Mouse (Mus musculus) stomach, embryonic 16.5 days (tissue): ENCODE data around the gene Snd1. TPM values are rescaled to one million over a fixed set of nuclear protein-coding genes. Genes with fewer than 3 reads are reported as not detected.

Experiments
- ATAC-seq: fragments of 200-750 bp; cut with Nextera tagmentation; 2 replicates; pipeline ENCODE4 v1.8.0; 2017; ENCODE audit warnings: moderate number of reproducible peaks, moderate TSS enrichment; ENCODE audit not compliant: insufficient read depth, low FRiP score
- H3K27ac ChIP-seq: fragments of 300-500 bp; sonication (generic); 2 replicates; pipeline ENCODE4 v1.5.1; 2014; ENCODE audit warnings: low read length
- H3K27me3 ChIP-seq: fragments of 300-500 bp; sonication (generic); 2 replicates; pipeline ENCODE4 v1.6.1; 2014; ENCODE audit warnings: low read length, control low read depth, mixed read lengths; ENCODE audit not compliant: control insufficient read depth, insufficient read depth
- H3K36me3 ChIP-seq: fragments of 300-500 bp; sonication (generic); 2 replicates; pipeline ENCODE4 v1.6.1; 2014; ENCODE audit warnings: low read length; ENCODE audit not compliant: control insufficient read depth, insufficient read depth
- H3K4me1 ChIP-seq: fragments of 300-500 bp; sonication (generic); 2 replicates; pipeline ENCODE4 v1.6.1; 2014; ENCODE audit warnings: low read length, control low read depth, mixed read lengths; ENCODE audit not compliant: control insufficient read depth, insufficient read depth
- H3K4me2 ChIP-seq: fragments of 300-500 bp; sonication (generic); 2 replicates; pipeline ENCODE4 v1.6.1; 2014; ENCODE audit warnings: low read depth, low read length, mixed read lengths
- H3K4me3 ChIP-seq: fragments of 300-500 bp; sonication (generic); replicated peaks from 2 replicates; pipeline ENCODE4 v1.5.1; 2014; ENCODE audit warnings: mild to moderate bottlenecking, low read length
- H3K9ac ChIP-seq: fragments of 300-500 bp; sonication (generic); 2 replicates; pipeline ENCODE4 v1.6.1; 2014; ENCODE audit warnings: low read length
- H3K9me3 ChIP-seq: fragments of 300-500 bp; sonication (generic); replicated peaks from 2 replicates; pipeline ENCODE4 v1.6.1; 2016; ENCODE audit warnings: low read length, control low read depth; ENCODE audit not compliant: control insufficient read depth
- WGBS: fragments of 180-500 bp; shearing (Covaris S2); extraction: QIAGEN DNeasy Blood & Tissue Kit; methylation state at CpG from one replicate; pipeline ENCODE4 v1.1.7; 2014; 5-methylcytosine and 5-hydroxymethylcytosine counted together
- polyA plus RNA-seq: library from polyadenylated mRNA; unstranded; fragments of >200 nt; fragmentation: Nextera tagmentation; extraction: Ambion mirVana; gene quantifications from 2 replicates; pipeline ENCODE4 v1.2.1, GENCODE M21; 2015

The Snd1 gene
- polyA plus RNA-seq, 1 experiment from 2014 or later, result 136 TPM

DNA sequence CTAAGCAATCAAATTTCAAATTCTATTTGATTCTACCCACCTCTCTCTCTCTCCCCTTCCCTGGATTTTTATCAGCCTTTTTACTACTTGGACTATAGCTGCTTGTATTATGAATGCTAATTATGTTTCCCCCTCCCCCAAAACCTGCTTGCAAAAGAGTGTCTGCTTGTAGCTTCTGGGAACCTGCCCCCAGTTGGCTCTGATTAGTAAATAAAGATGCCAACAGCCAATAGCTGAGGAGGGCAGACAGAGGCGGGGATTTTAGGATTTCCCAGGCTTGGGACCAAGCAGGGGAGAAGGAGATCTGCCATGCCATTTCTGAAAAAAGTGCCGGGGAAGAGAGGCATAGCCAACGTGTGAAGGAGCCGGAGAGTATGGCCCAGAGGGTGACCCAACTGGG is 495.8 kb downstream of the Snd1 start:
- no peaks in the 10 kb centered on the region for H3K4me1 ChIP-seq
- no peak overlapping the region for H3K4me2 ChIP-seq
- no peak for ATAC-seq
- H3K27me3 ChIP-seq, result no peaks in the 10 kb centered on the region
- no peak overlapping the region for H3K9ac ChIP-seq
- H3K36me3 ChIP-seq, result no peaks in the 10 kb centered on the region
- no peaks in the 10 kb centered on the region for H3K9me3 ChIP-seq
- H3K27ac ChIP-seq, result no peak overlapping the region
- 56% methylated on average over 4 of the region's 4 CpGs for WGBS
- no peak overlapping the region for H3K4me3 ChIP-seq

GRCm38 (mm10) chr6:28974498-28974897 is 499.6 kb downstream of the Snd1 start:
- WGBS, result 78% methylated on average over 3 of the region's 3 CpGs
- no peaks in the 10 kb centered on the region for H3K36me3 ChIP-seq

DNA sequence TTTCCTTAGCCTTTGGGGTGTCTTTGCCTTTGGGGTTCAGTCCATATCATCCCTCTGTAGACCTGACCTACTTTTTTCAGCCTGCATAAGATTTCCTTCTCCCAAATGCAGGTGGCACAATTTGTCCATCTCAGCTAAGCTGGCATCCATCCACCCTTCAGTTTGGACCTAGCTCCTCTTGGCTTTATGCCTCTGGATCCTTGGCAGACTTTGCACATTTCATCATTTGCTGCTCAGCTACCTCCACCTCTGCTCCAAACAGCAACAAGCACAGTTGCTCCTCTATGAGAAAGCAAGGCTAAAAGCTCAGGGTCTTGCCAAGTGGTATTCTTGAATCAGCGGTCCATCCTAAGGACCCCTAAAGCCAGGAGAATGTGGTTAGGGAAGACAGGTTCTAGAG is 500.2 kb downstream of the Snd1 start:
- H3K4me1 ChIP-seq, result no peaks in the 10 kb centered on the region
- H3K27ac ChIP-seq, result no peak overlapping the region
- no peak overlapping the region for H3K9ac ChIP-seq
- peaks cover 2% of the 10 kb centered on the region; the same call in 1 of the 2 replicates for H3K27me3 ChIP-seq
- no peaks in the 10 kb centered on the region for H3K9me3 ChIP-seq
- H3K4me3 ChIP-seq, result no peak overlapping the region
- H3K36me3 ChIP-seq, result no peaks in the 10 kb centered on the region
- WGBS, result 85% methylated on average over 1 of the region's 1 CpGs
- H3K4me2 ChIP-seq, result no peak overlapping the region
- ATAC-seq, result no peak

More at GRCm38 (mm10) chr6:28974498-28974897, 499.6 kb downstream of the Snd1 start:
- Histone ChIP-seq H3K9me3 (no peaks in the 10 kb centered on the region), H3K4me3 (no peak overlapping the region), H3K9ac (no peak overlapping the region), H3K27me3 (no peaks in the 10 kb centered on the region), H3K4me1 (no peaks in the 10 kb centered on the region), H3K27ac (no peak overlapping the region), H3K4me2 (no peak overlapping the region)
- no peak for ATAC-seq

DNA sequence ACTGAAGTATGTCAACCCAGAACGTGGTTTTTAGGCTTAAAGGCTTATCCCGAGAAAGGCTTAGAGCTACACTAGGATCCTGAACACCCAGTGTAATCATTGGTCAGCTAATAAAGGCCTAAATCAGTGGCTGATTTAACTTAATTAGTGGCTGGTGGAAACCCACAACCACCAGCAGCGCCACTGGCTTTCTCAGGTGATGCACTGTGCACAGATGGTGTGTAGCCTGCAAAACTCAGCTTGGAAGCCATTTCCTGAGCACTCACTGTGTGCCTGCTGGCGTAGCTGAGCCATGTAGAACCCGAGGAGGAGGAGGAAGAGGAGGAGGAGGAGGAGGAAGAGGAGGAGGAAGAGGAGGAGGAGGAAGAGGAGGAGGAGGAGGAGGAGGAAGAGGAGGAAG is 503.1 kb downstream of the Snd1 start:
- H3K36me3 ChIP-seq, result no peaks in the 10 kb centered on the region
- H3K9ac ChIP-seq, result no peak overlapping the region
- H3K4me3 ChIP-seq, result no peak overlapping the region
- H3K4me2 ChIP-seq, result no peak overlapping the region
- H3K9me3 ChIP-seq, result no peaks in the 10 kb centered on the region
- ATAC-seq, result no peak
- H3K27me3 ChIP-seq, result peaks cover 30% of the 10 kb centered on the region
- H3K4me1 ChIP-seq, result peaks cover 7% of the 10 kb centered on the region
- 58% methylated on average over 5 of the region's 5 CpGs for WGBS
- H3K27ac ChIP-seq, result no peak overlapping the region

DNA sequence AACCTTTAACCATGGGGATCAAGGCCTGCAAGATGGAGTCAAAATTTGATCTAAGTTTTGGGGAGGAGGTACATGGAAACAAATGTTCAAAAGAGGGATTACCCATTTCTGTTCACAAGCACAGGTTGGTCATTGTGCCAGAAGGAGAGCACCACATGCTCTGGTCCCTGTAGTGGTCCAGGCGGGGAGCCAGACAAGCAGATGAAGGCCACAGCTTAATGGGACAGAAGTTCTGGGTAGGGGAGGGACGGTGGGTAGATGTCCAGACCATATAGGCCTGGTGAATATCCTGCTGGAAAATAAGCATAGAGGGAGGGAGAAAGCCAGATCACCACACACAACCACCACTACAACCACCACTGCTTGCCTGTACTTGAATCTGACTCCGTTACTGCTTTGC is 503.9 kb downstream of the Snd1 start:
- Histone ChIP-seq H3K27me3 (peaks cover 30% of the 10 kb centered on the region), H3K27ac (no peak overlapping the region)

DNA sequence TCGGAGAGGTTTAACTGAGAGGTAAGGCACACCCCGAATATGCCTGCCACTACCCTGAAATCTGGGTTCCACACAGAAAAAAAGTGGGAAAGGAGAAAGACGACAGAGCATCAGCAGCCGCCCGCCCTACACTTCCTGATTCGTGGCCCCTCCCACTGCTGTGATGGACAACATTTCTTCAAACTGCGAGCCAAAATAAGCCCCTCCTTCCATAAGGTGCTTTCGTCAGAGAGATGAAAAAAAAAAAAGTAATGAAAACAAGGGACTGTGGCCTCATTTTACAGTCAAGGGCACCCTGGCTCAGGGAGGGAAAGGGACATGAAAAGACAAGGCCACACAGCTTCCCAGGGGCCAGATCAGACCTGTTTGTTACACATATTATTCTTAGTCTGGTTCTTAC is 504.6 kb downstream of the Snd1 start:
- Histone ChIP-seq H3K4me2 (no peak overlapping the region), H3K4me3 (no peak overlapping the region), H3K4me1 (peaks cover 7% of the 10 kb centered on the region), H3K9ac (no peak overlapping the region), H3K27me3 (peaks cover 30% of the 10 kb centered on the region), H3K9me3 (no peaks in the 10 kb centered on the region), H3K27ac (no peak overlapping the region), H3K36me3 (no peaks in the 10 kb centered on the region)
- WGBS, result 60% methylated on average over 8 of the region's 8 CpGs
- ATAC-seq, result no peak

More for the DNA sequence above, 503.9 kb downstream of the Snd1 start:
- no peak for ATAC-seq
- Histone ChIP-seq H3K36me3 (no peaks in the 10 kb centered on the region), H3K4me1 (peaks cover 7% of the 10 kb centered on the region), H3K9ac (no peak overlapping the region), H3K4me3 (no peak overlapping the region), H3K9me3 (no peaks in the 10 kb centered on the region), H3K4me2 (no peak overlapping the region)
- WGBS, result 70% methylated on average over 3 of the region's 3 CpGs

DNA sequence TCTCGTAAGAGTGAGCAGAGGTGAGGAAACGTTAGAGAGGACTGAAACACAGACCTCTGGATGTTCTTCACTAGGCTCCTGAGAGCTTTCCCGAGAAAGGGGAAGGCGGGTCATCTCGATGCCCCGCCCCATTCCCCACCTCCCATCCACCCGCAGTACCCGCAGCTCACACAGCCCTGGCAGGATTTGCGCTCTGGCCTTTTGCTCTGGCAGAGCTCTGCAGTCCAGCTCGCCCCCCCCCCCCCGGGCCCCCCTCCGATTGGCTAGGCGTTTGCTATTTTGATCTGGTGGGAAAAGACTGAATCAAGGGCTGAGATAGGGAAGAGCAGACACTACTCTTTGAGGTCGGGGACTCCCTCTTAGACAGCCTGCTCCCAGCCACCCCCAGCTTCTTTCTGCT is 505.3 kb downstream of the Snd1 start:
- H3K9me3 ChIP-seq, result no peaks in the 10 kb centered on the region
- peaks cover 7% of the 10 kb centered on the region for H3K4me1 ChIP-seq
- H3K9ac ChIP-seq, result no peak overlapping the region
- no peak overlapping the region for H3K4me3 ChIP-seq
- H3K27me3 ChIP-seq, result peaks cover 30% of the 10 kb centered on the region
- no peak for ATAC-seq
- H3K36me3 ChIP-seq, result no peaks in the 10 kb centered on the region
- H3K27ac ChIP-seq, result no peak overlapping the region
- H3K4me2 ChIP-seq, result peak overlapping the region; percentile 69
- WGBS, result under 1% methylated on average over 14 of the region's 14 CpGs

- Histone ChIP-seq H3K36me3 (no peaks in the 10 kb centered on the region), H3K4me3 (peak overlapping the region; percentile 46), H3K9me3 (no peaks in the 10 kb centered on the region), H3K27ac (no peak overlapping the region), H3K27me3 (peaks cover 30% of the 10 kb centered on the region), H3K4me2 (peak overlapping the region; percentile 69), H3K4me1 (peaks cover 7% of the 10 kb centered on the region), H3K9ac (peak overlapping the region; percentile 47)
- WGBS, result under 1% methylated on average over 56 of the region's 56 CpGs
- peak; percentile 78 for ATAC-seq
Observed at GRCm38 (mm10) chr6:28980750-28981584, 506.0 kb downstream of the Snd1 start.

DNA sequence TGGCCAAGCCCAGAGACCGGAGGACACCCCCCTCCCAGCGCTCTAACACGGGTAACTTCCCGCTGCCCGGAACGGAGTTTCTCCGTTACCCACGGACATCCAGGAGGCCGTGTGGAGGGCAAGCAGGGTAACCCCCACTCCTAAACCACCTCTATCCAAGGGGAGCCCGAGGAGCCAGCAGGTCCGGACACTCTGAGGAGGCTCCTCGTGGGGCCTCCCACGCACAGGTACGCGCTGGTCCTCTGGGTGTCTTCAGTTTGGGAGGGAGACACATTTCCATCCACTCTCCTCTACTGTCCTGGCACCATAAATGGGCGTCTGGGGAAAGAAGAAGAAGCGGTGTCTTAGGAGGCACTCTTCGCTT is 506.6 kb downstream of the Snd1 start:
- H3K9me3 ChIP-seq, result no peaks in the 10 kb centered on the region
- no peaks in the 10 kb centered on the region for H3K36me3 ChIP-seq
- ATAC-seq, result no peak; the same call in 1 of the 2 replicates
- peak overlapping the region; percentile 46 for H3K4me3 ChIP-seq
- peaks cover 7% of the 10 kb centered on the region for H3K4me1 ChIP-seq
- H3K9ac ChIP-seq, result no peak overlapping the region
- H3K27ac ChIP-seq, result no peak overlapping the region
- WGBS, result 6% methylated on average over 18 of the region's 18 CpGs
- H3K4me2 ChIP-seq, result peak overlapping the region; percentile 69
- peaks cover 30% of the 10 kb centered on the region for H3K27me3 ChIP-seq
